Mouse (Mus musculus): ENCODE data around the gene Prim2. TPM values are rescaled to one million over a fixed set of nuclear protein-coding genes. Genes with fewer than 3 reads are reported as not detected.

The Prim2 gene
- total and polyA plus RNA-seq, 3 experiments = 1.1 to 2.3 (median 2.3) TPM

DNA sequence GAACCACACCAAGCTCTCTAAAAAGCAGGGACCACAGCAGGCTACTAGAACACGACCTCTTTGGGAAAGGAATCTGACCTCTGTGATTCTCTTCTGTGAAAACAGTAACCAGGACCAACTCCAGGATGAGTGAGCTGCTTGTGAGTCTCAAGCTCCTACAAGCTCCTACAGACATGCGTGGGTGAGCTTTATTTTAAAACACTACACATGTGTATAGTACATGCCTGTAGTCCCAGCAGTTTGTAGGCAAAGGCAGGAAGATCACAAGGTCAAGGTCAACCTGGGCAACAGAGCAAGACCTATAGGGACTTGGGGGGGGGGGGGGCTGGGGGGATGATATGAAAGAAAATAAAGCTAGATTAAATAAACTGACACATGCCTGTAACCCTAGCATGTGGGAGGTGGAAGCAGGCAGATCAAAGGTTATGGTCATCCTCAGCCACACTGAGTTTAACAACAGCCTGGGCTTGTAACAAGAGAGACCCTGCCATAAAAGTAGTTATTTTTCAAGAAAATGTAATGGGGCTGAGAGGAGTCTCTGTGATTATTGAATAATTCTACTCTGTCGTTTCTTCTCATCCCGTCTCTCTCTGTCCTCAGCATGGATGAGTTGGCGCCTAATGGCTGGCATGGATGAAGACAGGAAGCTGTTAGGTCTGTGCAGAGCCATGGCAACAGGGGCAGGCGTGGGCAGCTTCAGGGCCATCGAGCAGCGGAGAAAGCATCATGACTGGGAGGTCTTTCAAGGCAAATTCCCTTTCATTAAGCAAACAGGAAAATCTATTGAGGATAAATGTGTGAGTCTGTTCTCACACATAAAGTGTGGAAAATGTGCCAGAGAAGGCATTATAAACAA lies 78.8 kb downstream of the Prim2 start:
- no peak for DNase-seq
- H3K27ac ChIP-seq = no peak overlapping the region
- intact Hi-C loops (cut with DNase I) = no loop called here
- H3K4me3 ChIP-seq = no peak overlapping the region
- TF ChIP-seq POLR2A (IDR thresholded peaks at IDR 0.05; ENCODE audit: insufficient read depth, low read depth, low read length) (no peak), CTCF (IDR thresholded peaks at IDR 0.05) (no peak), EP300 (IDR thresholded peaks at IDR 0.05; ENCODE audit: insufficient read depth, low read depth, low read length) (no peak)
- no peak overlapping the region for H3K9ac ChIP-seq (ENCODE audit: low read depth, low read length)
- H3K36me3 ChIP-seq (ENCODE audit: control insufficient read depth, insufficient read depth, low read length) = no peaks in the 10 kb centered on the region
- no peaks in the 10 kb centered on the region for H3K4me1 ChIP-seq (ENCODE audit: control insufficient read depth, insufficient read depth, low read length)
- no peaks in the 10 kb centered on the region for H3K27me3 ChIP-seq (ENCODE audit: control insufficient read depth, insufficient read depth, low read length)
- WGBS = 89% methylated on average over 8 of the region's 8 CpGs
- H3K79me2 ChIP-seq (replicated peaks; ENCODE audit: control insufficient read depth, insufficient read depth, low read length) = no peaks in the 10 kb centered on the region

DNA sequence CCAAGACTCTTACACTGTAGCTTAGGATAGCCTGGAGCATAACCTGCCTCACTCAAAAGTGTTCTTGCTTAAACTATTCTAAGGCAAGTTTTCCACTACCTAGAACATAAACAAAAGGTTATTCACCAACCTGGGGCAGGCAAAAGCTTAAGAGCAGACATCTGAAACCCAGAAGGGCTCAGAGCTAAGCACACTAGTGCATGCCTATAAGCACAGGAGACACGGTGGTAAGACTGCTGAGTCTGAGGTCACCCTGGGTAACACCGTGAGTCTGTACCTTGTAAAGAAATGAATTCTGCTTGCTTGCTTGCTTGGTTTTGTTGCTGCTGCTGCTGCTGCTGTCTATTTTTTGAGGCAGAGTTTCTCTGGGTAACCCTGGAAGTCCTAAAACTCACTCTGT lies 80.1 kb downstream of the Prim2 start:
- 76% methylated on average over 2 of the region's 2 CpGs for WGBS
- no peak for DNase-seq
- no peaks in the 10 kb centered on the region for H3K36me3 ChIP-seq (ENCODE audit: control insufficient read depth, insufficient read depth, low read length)
- no peaks in the 10 kb centered on the region for H3K79me2 ChIP-seq (replicated peaks; ENCODE audit: control insufficient read depth, insufficient read depth, low read length)
- intact Hi-C loops (cut with DNase I) = no loop called here
- no peaks in the 10 kb centered on the region for H3K4me1 ChIP-seq (ENCODE audit: control insufficient read depth, insufficient read depth, low read length)
- H3K9ac ChIP-seq (ENCODE audit: low read depth, low read length) = no peak overlapping the region
- H3K27me3 ChIP-seq (ENCODE audit: control insufficient read depth, insufficient read depth, low read length) = no peaks in the 10 kb centered on the region
- H3K27ac ChIP-seq = no peak overlapping the region
- TF ChIP-seq CTCF (IDR thresholded peaks at IDR 0.05) = no peak
- no peak for TF ChIP-seq POLR2A (IDR thresholded peaks at IDR 0.05; ENCODE audit: insufficient read depth, low read depth, low read length)
- TF ChIP-seq EP300 (IDR thresholded peaks at IDR 0.05; ENCODE audit: insufficient read depth, low read depth, low read length) = no peak
- no peak overlapping the region for H3K4me3 ChIP-seq

DNA sequence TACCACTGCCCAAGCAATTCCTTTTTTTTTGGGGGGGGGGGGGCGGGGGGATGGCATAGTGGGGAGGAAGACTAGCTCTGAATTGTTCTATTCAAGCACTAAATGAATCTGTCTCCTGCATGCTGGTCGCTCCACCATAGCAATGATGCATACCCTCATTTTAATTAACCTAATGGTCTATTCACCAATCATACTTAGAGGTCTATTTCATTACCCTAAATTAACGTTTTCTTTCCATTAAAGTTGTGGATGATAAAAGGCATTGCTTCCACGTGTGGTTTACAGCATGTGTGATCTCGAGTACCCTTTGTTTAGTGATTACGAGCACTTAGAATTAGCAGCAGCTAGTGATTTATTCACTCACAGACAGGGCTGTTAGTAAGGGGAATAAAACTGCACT lies 81.0 kb downstream of the Prim2 start:
- no peaks in the 10 kb centered on the region for H3K4me1 ChIP-seq (ENCODE audit: control insufficient read depth, insufficient read depth, low read length)
- intact Hi-C loops (cut with DNase I) = no loop called here
- H3K27me3 ChIP-seq (ENCODE audit: control insufficient read depth, insufficient read depth, low read length) = no peaks in the 10 kb centered on the region
- H3K79me2 ChIP-seq (replicated peaks; ENCODE audit: control insufficient read depth, insufficient read depth, low read length) = no peaks in the 10 kb centered on the region
- no peaks in the 10 kb centered on the region for H3K36me3 ChIP-seq (ENCODE audit: control insufficient read depth, insufficient read depth, low read length)
- TF ChIP-seq EP300 (IDR thresholded peaks at IDR 0.05; ENCODE audit: insufficient read depth, low read depth, low read length) (no peak), CTCF (IDR thresholded peaks at IDR 0.05) (no peak), POLR2A (IDR thresholded peaks at IDR 0.05; ENCODE audit: insufficient read depth, low read depth, low read length) (no peak)
- H3K9ac ChIP-seq (ENCODE audit: low read depth, low read length) = no peak overlapping the region
- no peak for DNase-seq
- H3K27ac ChIP-seq = no peak overlapping the region
- 78% methylated on average over 6 of the region's 6 CpGs for WGBS
- H3K4me3 ChIP-seq = no peak overlapping the region

- Histone ChIP-seq H3K79me2 (replicated peaks; ENCODE audit: control insufficient read depth, insufficient read depth, low read length) (no peaks in the 10 kb centered on the region), H3K9ac (ENCODE audit: low read depth, low read length) (no peak overlapping the region), H3K4me3 (no peak overlapping the region), H3K27me3 (ENCODE audit: control insufficient read depth, insufficient read depth, low read length) (no peaks in the 10 kb centered on the region), H3K36me3 (ENCODE audit: control insufficient read depth, insufficient read depth, low read length) (no peaks in the 10 kb centered on the region), H3K27ac (no peak overlapping the region), H3K4me1 (ENCODE audit: control insufficient read depth, insufficient read depth, low read length) (no peaks in the 10 kb centered on the region; the same call in 1 of the 2 replicates)
- TF ChIP-seq EP300 (IDR thresholded peaks at IDR 0.05; ENCODE audit: insufficient read depth, low read depth, low read length) (no peak), POLR2A (IDR thresholded peaks at IDR 0.05; ENCODE audit: insufficient read depth, low read depth, low read length) (no peak), CTCF (IDR thresholded peaks at IDR 0.05) (no peak)
- intact Hi-C loops (cut with DNase I) = no loop called here
- DNase-seq = no peak
Observed at GRCm38 (mm10) chr1:33584590-33584978, 85.0 kb downstream of the Prim2 start.

- Histone ChIP-seq H3K27ac (no peak overlapping the region), H3K79me2 (replicated peaks; ENCODE audit: control insufficient read depth, insufficient read depth, low read length) (no peaks in the 10 kb centered on the region), H3K4me3 (no peak overlapping the region), H3K4me1 (ENCODE audit: control insufficient read depth, insufficient read depth, low read length) (no peaks in the 10 kb centered on the region; the same call in 1 of the 2 replicates), H3K36me3 (ENCODE audit: control insufficient read depth, insufficient read depth, low read length) (no peaks in the 10 kb centered on the region), H3K27me3 (ENCODE audit: control insufficient read depth, insufficient read depth, low read length) (no peaks in the 10 kb centered on the region), H3K9ac (ENCODE audit: low read depth, low read length) (no peak overlapping the region)
- 87% methylated on average over 7 of the region's 7 CpGs for WGBS
- DNase-seq = no peak
- TF ChIP-seq EP300 (IDR thresholded peaks at IDR 0.05; ENCODE audit: insufficient read depth, low read depth, low read length) (no peak), CTCF (IDR thresholded peaks at IDR 0.05) (no peak), POLR2A (IDR thresholded peaks at IDR 0.05; ENCODE audit: insufficient read depth, low read depth, low read length) (no peak)
- intact Hi-C loops (cut with DNase I) = no loop called here
Observed at GRCm38 (mm10) chr1:33583817-33584589, 85.6 kb downstream of the Prim2 start.

DNA sequence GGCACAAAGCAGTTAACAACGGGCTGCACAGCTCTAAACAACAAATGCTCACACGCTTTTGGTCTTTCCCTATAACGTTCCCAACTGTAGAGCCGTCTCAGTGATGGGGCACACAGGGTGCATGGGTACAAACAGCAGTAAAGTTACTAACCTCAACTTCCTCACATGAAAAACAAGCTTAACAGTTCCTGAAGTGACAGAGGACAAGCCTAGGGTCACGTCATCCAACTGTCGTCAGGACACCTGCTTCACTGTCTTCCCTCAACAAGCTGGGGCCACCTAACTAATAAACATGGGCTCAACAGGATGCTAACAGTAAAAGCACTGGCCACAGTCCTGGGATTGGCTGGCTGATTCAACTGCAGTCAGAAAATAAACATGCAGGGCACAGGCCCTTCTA lies 91.0 kb downstream of the Prim2 start:
- intact Hi-C loops (cut with DNase I) = no loop called here
- Histone ChIP-seq H3K79me2 (replicated peaks; ENCODE audit: control insufficient read depth, insufficient read depth, low read length) (no peaks in the 10 kb centered on the region), H3K4me3 (no peak overlapping the region), H3K27ac (no peak overlapping the region), H3K4me1 (ENCODE audit: control insufficient read depth, insufficient read depth, low read length) (no peaks in the 10 kb centered on the region; the same call in 1 of the 2 replicates), H3K9ac (ENCODE audit: low read depth, low read length) (no peak overlapping the region), H3K36me3 (ENCODE audit: control insufficient read depth, insufficient read depth, low read length) (no peaks in the 10 kb centered on the region), H3K27me3 (ENCODE audit: control insufficient read depth, insufficient read depth, low read length) (no peaks in the 10 kb centered on the region)
- 77% methylated on average over 6 of the region's 6 CpGs for WGBS
- no peak for DNase-seq
- TF ChIP-seq CTCF (IDR thresholded peaks at IDR 0.05) (no peak), EP300 (IDR thresholded peaks at IDR 0.05; ENCODE audit: insufficient read depth, low read depth, low read length) (no peak)

All from heart, adult 2 months (tissue).